Mouse (Mus musculus) testis, postnatal 14 days (tissue): ENCODE results near the gene Tigit.

Experiments
- DNase-seq: peaks from one replicate; pipeline ENCODE4 v3.0.0; 2021; ENCODE audit warnings: low spot score

Gene Tigit

DNA sequence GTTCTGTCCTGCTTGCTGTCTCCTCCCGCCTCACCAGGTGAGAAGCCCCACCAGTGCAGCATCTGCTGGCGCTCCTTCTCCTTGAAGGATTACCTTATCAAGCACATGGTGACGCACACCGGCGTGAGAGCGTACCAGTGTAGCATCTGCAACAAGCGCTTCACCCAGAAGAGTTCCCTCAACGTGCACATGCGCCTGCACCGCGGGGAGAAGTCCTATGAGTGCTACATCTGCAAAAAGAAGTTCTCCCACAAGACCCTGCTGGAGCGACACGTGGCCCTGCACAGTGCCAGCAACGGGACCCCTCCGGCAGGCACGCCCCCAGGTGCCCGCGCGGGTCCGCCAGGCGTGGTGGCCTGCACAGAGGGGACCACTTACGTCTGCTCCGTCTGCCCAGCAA lies 45.7 kb downstream of the Tigit start:
- no peak for DNase-seq

DNA sequence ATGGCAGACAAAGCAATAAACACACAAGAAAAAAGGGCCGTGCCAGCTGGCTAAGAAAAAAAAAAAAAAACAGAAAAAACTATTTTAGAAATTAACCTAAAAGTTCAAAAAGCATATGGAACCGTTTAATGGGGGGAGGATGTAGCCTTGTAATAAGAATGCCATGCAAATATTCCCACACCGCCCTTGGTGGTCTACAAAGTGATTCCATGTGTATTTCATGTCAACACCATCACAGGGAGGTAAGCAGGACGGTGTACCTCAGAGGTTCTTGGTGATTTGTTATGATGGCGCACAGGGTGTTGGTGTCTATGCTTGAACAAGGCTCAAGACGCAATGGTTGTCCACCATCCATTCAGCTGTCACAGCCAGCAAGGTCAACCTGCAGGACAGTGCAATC lies 46.6 kb downstream of the Tigit start:
- no peak for DNase-seq

DNA sequence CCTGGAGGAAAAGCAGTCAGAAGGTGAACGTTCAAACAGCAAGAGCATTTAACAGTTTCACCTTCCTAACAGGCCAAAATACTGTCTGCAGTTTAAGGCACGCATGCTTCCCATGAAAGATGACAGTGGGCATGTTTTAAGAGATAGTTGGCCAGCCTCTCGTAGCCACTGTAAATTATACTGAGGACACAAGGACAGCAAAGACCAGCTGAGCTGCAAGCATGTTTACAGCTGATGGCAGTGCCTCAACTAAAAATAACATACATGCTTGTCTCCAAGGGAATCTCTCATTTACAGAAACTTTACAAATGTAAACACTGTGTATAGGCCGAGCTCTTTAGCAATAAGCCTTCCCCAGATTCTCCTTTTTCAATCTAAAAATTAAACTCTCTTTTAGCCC lies 47.6 kb downstream of the Tigit start:
- no peak for DNase-seq

DNA sequence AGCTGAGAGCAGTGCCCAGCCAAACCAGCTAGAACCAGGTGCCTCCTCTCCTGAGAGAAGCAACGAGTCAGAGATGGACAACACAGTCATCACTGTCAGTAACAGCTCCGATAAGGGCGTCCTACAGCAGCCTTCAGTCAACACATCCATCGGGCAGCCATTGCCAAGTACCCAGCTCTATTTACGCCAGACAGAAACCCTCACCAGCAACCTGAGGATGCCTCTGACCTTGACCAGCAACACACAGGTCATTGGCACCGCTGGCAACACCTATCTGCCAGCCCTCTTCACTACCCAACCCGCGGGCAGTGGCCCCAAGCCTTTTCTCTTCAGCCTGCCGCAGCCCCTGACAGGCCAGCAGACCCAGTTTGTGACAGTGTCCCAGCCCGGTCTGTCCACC lies 53.6 kb downstream of the Tigit start:
- no peak for DNase-seq

DNA sequence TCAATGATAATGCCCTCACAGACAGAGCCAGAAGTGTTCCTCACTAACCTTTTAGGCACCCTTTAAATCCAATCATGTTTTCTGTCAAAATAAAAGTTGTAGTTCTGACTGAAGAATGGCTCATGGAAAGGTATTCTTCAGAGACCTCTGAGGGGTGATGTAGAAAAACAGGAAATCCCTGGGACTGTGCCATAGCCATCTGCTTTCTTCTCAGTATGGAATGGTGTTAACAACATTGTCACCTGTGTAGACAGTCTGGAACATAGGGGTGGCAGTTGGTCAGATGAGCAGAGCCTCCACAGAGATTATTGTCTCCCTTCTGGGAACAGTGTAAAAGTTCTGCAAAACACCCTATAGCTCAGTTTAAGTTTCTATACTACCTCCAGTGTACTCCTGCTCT lies 55.9 kb downstream of the Tigit start:
- no peak for DNase-seq

DNA sequence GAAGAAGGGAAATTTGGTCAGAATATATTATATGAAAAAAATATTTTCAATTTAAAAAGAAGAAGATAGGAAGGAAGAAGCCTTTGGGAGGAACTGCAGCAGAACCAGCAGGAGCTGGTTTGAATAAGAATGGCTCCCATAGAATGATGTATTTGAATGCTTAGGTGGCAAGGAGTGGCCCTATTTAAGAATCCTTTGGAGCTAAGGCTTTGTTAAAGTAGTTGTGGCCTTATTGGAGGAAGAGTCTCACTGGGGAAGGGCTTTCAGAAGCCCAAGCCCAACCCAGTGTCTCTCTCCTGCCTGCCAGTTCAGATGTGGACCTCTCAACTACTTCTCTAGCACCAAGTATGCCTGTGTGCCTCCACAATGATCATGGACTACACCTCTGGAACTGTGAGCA lies 56.9 kb downstream of the Tigit start:
- DNase-seq = no peak

DNA sequence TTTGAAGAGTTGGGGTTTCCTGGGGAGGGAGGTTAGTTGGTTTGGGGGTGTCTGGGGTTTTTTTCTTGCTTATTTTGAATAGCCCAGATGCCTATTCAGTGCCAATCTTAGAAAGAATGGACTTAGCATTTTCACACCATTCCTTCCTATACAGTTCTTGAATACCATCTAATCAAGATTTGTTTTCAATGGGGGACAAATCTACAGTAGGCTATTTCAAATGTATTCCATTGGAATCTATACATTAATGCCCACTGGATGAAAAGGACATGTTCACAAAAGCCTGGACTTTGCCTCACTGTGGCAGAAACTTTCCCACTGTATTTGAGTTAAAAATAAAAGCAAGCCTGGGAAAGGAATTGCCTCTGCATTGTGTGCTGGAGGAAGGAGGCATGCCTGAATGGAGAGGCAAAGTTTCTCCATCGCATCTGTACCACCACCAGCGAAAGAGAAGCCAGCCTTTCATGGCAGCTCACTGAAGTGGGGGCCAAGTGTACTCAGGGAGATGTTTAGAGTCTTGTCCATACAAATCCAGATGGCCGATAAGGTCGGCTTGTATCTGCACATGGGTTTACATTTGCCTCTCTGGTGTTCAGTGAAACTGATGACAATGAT lies 59.4 kb downstream of the Tigit start:
- DNase-seq = no peak

DNA sequence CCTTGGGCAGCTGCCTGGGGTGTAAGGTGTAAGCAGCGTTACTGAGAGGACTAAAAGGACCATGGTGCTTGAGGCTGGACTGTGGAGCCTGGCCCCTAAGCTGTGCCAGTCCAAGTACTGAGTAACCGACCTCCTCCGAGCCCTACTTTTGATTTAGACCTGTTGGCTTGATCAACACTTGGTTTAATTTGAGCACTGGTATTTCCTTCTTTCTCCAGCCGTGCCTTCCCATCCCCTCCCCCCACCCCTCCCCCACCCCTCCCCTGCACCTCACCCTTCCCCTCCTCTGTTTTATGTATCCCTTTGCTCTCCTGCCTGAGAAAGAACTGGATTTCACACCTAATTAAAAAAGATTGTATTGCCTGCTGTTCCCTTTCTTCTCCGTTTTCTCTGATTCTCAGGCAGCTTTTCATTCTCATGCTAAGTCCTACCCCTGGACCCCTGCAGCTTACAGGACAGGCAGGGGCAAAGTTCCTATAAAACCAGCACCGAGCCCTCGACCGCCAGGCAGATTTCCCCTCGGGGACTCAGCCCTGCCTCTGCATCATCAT lies 60.3 kb downstream of the Tigit start:
- no peak for DNase-seq

DNA sequence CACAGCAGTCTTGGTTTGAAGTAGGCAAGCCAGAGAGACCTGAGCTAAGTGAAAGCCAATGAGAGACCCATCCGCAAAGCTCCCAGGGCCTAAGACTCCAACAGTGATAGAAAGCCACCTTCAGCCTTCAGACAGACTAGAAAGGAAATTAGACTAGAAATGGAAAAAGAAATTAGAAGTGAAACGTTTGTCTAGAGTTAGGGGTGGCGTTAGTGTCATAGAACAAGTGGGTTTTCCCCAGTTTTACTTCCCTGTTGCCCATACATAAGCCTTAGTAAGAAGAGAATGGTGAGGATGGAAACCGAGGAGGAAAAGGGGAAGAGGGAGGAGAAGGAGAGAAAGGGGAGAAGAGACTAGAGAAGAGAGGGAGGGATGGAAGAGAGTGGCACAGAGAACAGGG lies 61.4 kb downstream of the Tigit start:
- no peak for DNase-seq

DNA sequence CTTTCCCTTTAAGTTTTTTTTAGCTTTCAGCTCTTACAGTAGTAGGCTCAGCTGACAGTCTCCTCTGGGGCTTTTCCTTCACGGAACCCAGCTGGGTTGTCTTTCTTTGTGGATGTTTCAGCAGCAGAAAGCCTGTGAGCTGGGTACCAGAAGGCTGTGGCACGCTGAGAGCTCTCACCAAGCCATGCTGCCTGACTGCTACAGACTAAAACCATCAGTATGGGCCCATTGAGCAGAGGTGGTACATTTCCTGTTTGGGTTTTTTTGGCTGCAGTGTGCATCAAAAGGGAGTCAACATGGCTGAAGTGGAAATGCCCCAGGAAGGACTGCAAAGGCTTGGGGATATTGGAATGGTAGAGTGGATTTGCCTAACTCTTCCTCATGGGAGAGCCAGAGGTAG lies 64.2 kb downstream of the Tigit start:
- DNase-seq = no peak
